Mouse (Mus musculus): ENCODE measurements around the gene Spats2. TPM values are rescaled to one million over a fixed set of nuclear protein-coding genes. Genes with fewer than 3 reads are reported as not detected.
"Not testable (repeated sequence)": the region's sequence is repeated elsewhere in the genome, so short reads cannot be mapped to it uniquely, and the experiment has no call there.

Gene Spats2
- polyA plus RNA-seq, 1 experiment = 25.4 TPM

DNA sequence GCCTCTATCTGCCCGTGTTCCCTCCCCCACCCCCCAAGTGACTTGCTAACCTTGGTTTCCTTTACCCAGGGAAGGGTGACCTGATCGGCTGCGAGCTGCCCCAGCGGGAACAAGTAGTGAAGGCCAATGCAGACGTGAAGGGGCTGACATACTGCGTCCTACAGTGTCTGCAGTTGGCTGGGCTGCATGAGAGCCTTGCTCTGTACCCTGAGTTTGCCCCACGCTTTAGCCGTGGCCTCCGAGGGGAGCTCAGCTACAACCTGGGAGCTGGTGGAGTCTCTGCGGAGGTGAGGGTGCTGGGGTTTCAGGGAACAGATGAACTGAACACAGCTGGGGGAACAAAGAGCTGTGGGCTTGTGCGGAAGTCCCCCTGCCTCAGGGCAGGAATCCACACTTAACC lies 112.3 kb downstream of the Spats2 start:
- no peak for TF ChIP-seq CTCF (IDR thresholded peaks at IDR 0.05; ENCODE audit: control insufficient read depth, insufficient read depth, insufficient read length)
- TF ChIP-seq CEBPB (IDR thresholded peaks at IDR 0.05; ENCODE audit: low read depth) = no peak
- TF ChIP-seq FOSL1 (IDR thresholded peaks at IDR 0.05; ENCODE audit: insufficient read depth, low read length, poor library complexity, severe bottlenecking) = no peak
- TF ChIP-seq MAX (IDR thresholded peaks at IDR 0.05) = no peak
- TF ChIP-seq USF1 (IDR thresholded peaks at IDR 0.05; ENCODE audit: low read depth) = no peak
- no peak for TF ChIP-seq MYOD1 (IDR thresholded peaks at IDR 0.05; ENCODE audit: control insufficient read depth, insufficient read length, low read depth)
- no peak for TF ChIP-seq MYOG (IDR thresholded peaks at IDR 0.05; ENCODE audit: control insufficient read depth, extremely low read depth, insufficient read length)
- Histone ChIP-seq H3K4me3 (ENCODE audit: insufficient read depth, poor library complexity, severe bottlenecking) (no peak overlapping the region), H3ac (ENCODE audit: control insufficient read depth, insufficient read length, low read depth) (no peak overlapping the region), H3K27me3 (ENCODE audit: control insufficient read depth, insufficient read depth, insufficient read length) (peaks cover 28% of the 10 kb centered on the region), H3K79me3 (ENCODE audit: low read depth) (no peaks in the 10 kb centered on the region), H3K79me2 (ENCODE audit: control insufficient read depth, insufficient read depth) (no peaks in the 10 kb centered on the region), H3K36me3 (ENCODE audit: control insufficient read depth, insufficient read depth) (peaks cover 9% of the 10 kb centered on the region)

DNA sequence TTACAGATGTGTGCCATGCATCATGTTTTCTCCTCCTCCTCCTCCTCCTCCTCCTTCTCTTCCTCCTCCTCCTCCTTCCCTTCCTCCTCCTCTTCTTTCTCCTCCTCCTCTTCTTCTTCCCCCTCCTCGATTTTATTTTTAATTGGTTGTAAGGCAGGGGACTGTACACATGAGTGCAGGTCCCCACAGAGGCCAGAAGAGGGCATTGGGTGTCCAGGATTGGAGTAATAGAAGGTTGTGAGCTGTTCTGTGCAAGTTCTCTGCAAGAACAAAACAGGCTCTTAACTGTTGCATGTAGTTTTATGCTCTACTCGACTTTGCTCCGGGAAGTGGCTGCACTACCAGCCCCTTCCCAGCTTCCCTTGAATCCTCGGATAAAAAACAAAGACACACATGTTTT lies 114.4 kb downstream of the Spats2 start:
- H3ac ChIP-seq (ENCODE audit: control insufficient read depth, insufficient read length, low read depth) = no peak overlapping the region
- H3K36me3 ChIP-seq (ENCODE audit: control insufficient read depth, insufficient read depth) = peaks cover 29% of the 10 kb centered on the region
- no peak overlapping the region for H3K4me3 ChIP-seq (ENCODE audit: insufficient read depth, poor library complexity, severe bottlenecking)
- H3K79me2 ChIP-seq (ENCODE audit: control insufficient read depth, insufficient read depth) = no peaks in the 10 kb centered on the region
- H3K79me3 ChIP-seq (ENCODE audit: low read depth) = no peaks in the 10 kb centered on the region
- TF ChIP-seq CEBPB (IDR thresholded peaks at IDR 0.05; ENCODE audit: low read depth) (no peak), CTCF (IDR thresholded peaks at IDR 0.05; ENCODE audit: control insufficient read depth, insufficient read depth, insufficient read length) (peak; percentile 18)
- H3K27me3 ChIP-seq (ENCODE audit: control insufficient read depth, insufficient read depth, insufficient read length) = peaks cover 7% of the 10 kb centered on the region

GRCm38 (mm10) chr15:99241249-99241648 lies 115.5 kb downstream of the Spats2 start:
- H3K36me3 ChIP-seq (ENCODE audit: control insufficient read depth, insufficient read depth) = peaks cover 40% of the 10 kb centered on the region
- H3ac ChIP-seq (ENCODE audit: control insufficient read depth, insufficient read length, low read depth) = no peak overlapping the region
- no peaks in the 10 kb centered on the region for H3K79me2 ChIP-seq (ENCODE audit: control insufficient read depth, insufficient read depth)
- H3K79me3 ChIP-seq (ENCODE audit: low read depth) = no peaks in the 10 kb centered on the region
- peaks cover under 1% of the 10 kb centered on the region for H3K27me3 ChIP-seq (ENCODE audit: control insufficient read depth, insufficient read depth, insufficient read length)
- no peak for TF ChIP-seq USF1 (IDR thresholded peaks at IDR 0.05; ENCODE audit: low read depth)
- TF ChIP-seq CTCF (IDR thresholded peaks at IDR 0.05; ENCODE audit: control insufficient read depth, insufficient read depth, insufficient read length) = no peak
- H3K4me3 ChIP-seq (ENCODE audit: insufficient read depth, poor library complexity, severe bottlenecking) = no peak overlapping the region

- no peak for TF ChIP-seq FOSL1 (IDR thresholded peaks at IDR 0.05; ENCODE audit: insufficient read depth, low read length, poor library complexity, severe bottlenecking)
- Histone ChIP-seq H3K79me2 (ENCODE audit: control insufficient read depth, insufficient read depth) (no peaks in the 10 kb centered on the region), H3K4me3 (ENCODE audit: insufficient read depth, poor library complexity, severe bottlenecking) (no peak overlapping the region), H3K36me3 (ENCODE audit: control insufficient read depth, insufficient read depth) (peaks cover 48% of the 10 kb centered on the region), H3K27me3 (ENCODE audit: control insufficient read depth, insufficient read depth, insufficient read length) (no peaks in the 10 kb centered on the region), H3K79me3 (ENCODE audit: low read depth) (no peaks in the 10 kb centered on the region), H3ac (ENCODE audit: control insufficient read depth, insufficient read length, low read depth) (no peak overlapping the region)
Observed at GRCm38 (mm10) chr15:99242045-99242444, 116.3 kb downstream of the Spats2 start.

DNA sequence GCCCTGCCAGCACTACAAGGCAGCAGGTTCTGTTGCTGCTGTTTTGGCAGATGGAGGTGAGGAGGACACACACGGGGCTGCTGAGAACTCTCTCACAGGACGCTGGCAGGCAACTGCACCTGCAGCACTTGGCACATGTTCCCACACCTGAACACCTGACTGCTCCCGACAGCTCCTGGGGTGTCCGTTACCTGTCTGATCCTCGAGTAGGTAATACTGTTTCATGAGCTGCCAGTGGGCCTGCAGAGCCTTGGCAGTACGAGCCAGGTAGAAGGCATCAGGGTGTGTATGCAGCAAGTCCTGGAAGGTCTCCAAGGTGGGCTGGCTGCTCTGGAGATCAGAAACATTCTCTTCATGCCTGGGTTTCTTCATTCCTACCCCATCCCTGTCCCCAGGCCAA lies 121.0 kb downstream of the Spats2 start:
- Histone ChIP-seq H3K79me2 (ENCODE audit: control insufficient read depth, insufficient read depth) (peaks cover 25% of the 10 kb centered on the region), H3K36me3 (ENCODE audit: control insufficient read depth, insufficient read depth) (peaks cover 70% of the 10 kb centered on the region)
- H3ac ChIP-seq (ENCODE audit: control insufficient read depth, insufficient read length, low read depth); H3K27me3 ChIP-seq (ENCODE audit: control insufficient read depth, insufficient read depth, insufficient read length); H3K79me3 ChIP-seq (ENCODE audit: low read depth); H3K4me3 ChIP-seq (ENCODE audit: insufficient read depth, poor library complexity, severe bottlenecking): not testable (repeated sequence)

GRCm38 (mm10) chr15:99248972-99249371 lies 123.3 kb downstream of the Spats2 start:
- Histone ChIP-seq H3K79me3 (ENCODE audit: low read depth) (peaks cover 3% of the 10 kb centered on the region), H3K27me3 (ENCODE audit: control insufficient read depth, insufficient read depth, insufficient read length) (no peaks in the 10 kb centered on the region), H3K4me3 (ENCODE audit: insufficient read depth, poor library complexity, severe bottlenecking) (no peak overlapping the region), H3K79me2 (ENCODE audit: control insufficient read depth, insufficient read depth) (peaks cover 25% of the 10 kb centered on the region), H3K36me3 (ENCODE audit: control insufficient read depth, insufficient read depth) (peaks cover 55% of the 10 kb centered on the region), H3ac (ENCODE audit: control insufficient read depth, insufficient read length, low read depth) (no peak overlapping the region)
- TF ChIP-seq CTCF (IDR thresholded peaks at IDR 0.05; ENCODE audit: control insufficient read depth, insufficient read depth, insufficient read length) = no peak

DNA sequence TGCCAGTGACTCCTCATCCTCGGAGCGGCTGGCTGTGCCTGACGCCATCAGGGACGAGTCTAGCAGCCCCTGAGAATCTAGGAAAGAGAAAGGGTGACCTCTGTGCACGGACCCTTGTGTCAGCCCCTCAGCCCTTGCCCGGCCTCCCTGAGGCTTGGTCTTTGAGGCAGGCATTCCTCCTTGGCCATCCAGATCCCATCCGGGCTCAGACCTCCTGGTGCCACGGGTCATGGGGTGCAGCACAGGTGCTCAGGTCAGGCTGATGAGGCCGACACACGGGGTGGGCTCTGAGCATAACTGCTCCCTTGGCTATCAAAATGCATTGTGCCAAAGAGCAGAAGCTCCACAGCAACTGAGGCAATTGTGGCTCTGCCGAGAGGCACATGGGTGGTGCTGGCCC lies 124.2 kb downstream of the Spats2 start:
- TF ChIP-seq MAX (IDR thresholded peaks at IDR 0.05) = no peak
- Histone ChIP-seq H3K79me3 (ENCODE audit: low read depth) (peaks cover 3% of the 10 kb centered on the region), H3K36me3 (ENCODE audit: control insufficient read depth, insufficient read depth) (peaks cover 46% of the 10 kb centered on the region), H3K4me3 (ENCODE audit: insufficient read depth, poor library complexity, severe bottlenecking) (no peak overlapping the region), H3ac (ENCODE audit: control insufficient read depth, insufficient read length, low read depth) (peak overlapping the region; percentile 21), H3K79me2 (ENCODE audit: control insufficient read depth, insufficient read depth) (peaks cover 25% of the 10 kb centered on the region), H3K27me3 (ENCODE audit: control insufficient read depth, insufficient read depth, insufficient read length) (no peaks in the 10 kb centered on the region)

- Histone ChIP-seq H3K4me3 (ENCODE audit: insufficient read depth, poor library complexity, severe bottlenecking) (peak overlapping the region; percentile 66), H3K79me2 (ENCODE audit: control insufficient read depth, insufficient read depth) (peaks cover 25% of the 10 kb centered on the region), H3K36me3 (ENCODE audit: control insufficient read depth, insufficient read depth) (peaks cover 34% of the 10 kb centered on the region), H3ac (ENCODE audit: control insufficient read depth, insufficient read length, low read depth) (peak overlapping the region; percentile 67)
- H3K27me3 ChIP-seq (ENCODE audit: control insufficient read depth, insufficient read depth, insufficient read length); H3K79me3 ChIP-seq (ENCODE audit: low read depth): not testable (repeated sequence)
Observed at GRCm38 (mm10) chr15:99251111-99251510, 125.4 kb downstream of the Spats2 start.

Measured in C2C12 (cell line).